Mouse (Mus musculus): Measurements from ENCODE around the gene Phldb3.

- TF ChIP-seq GATA1 (IDR thresholded peaks at IDR 0.05; ENCODE audit: low read depth, low read length), result no peak
- TF ChIP-seq CTCF (IDR thresholded peaks at IDR 0.05 in 2 of 3, conservative IDR thresholded peaks at IDR 0.05 in 1 of 3; ENCODE audit: control insufficient read depth in 1 of 3, insufficient read depth in 1 of 3, low read depth in 2 of 3, low read length in 3 of 3, poor library complexity in 1 of 3, severe bottlenecking in 1 of 3), result no peak
- TF ChIP-seq CHD2 (IDR thresholded peaks at IDR 0.05; ENCODE audit: low read length), result no peak
- no peak for TF ChIP-seq HCFC1 (IDR thresholded peaks at IDR 0.05; ENCODE audit: low read depth, low read length)
- no peak for TF ChIP-seq E2F4 (IDR thresholded peaks at IDR 0.05; ENCODE audit: borderline replicate concordance, low read depth, low read length)
Observed at GRCm38 (mm10) chr7:24671944-24672439, 61.4 kb downstream of the Phldb3 start.
